Mouse (Mus musculus) olfactory bulb, adult 2 months (tissue): ENCODE data around the gene Cfap157. TPM values are rescaled to one million over a fixed set of nuclear protein-coding genes. Genes with fewer than 3 reads are reported as not detected.
A peak's percentile ranks its signal among the peaks of the same experiment; 100 is the strongest.

ENCODE experiments used
- H3K27ac ChIP-seq: fragments of 200-500 bp; 2 replicates; pipeline ENCODE4 v1.5.1; 2012; ENCODE audit warnings: low read depth, low read length; ENCODE audit not compliant: insufficient read depth
- H3K4me1 ChIP-seq: fragments of 200-500 bp; 2 replicates; pipeline ENCODE4 v1.6.1; 2012; ENCODE audit warnings: low read length; ENCODE audit not compliant: control insufficient read depth, insufficient read depth
- H3K4me3 ChIP-seq: fragments of 200-500 bp; 2 replicates; pipeline ENCODE4 v1.5.1; 2012; ENCODE audit warnings: mild to moderate bottlenecking, low read depth, low read length, moderate library complexity; ENCODE audit not compliant: insufficient read depth
- CTCF ChIP-seq: fragments of 200-500 bp; IDR thresholded peaks from 2 replicates; pipeline ENCODE4 v1.5.1; 2012; ENCODE audit warnings: low read depth, mild to moderate bottlenecking, low read length, moderate library complexity; ENCODE audit not compliant: insufficient read depth
- POLR2A ChIP-seq: fragments of 200-500 bp; IDR thresholded peaks from 2 replicates; pipeline ENCODE4 v1.6.1; 2012; ENCODE audit warnings: mild to moderate bottlenecking, low read depth, low read length, moderate library complexity; ENCODE audit not compliant: insufficient read depth
- WGBS: fragments of 180-500 bp; shearing (Covaris S2); methylation state at CpG from one replicate; pipeline ENCODE4 v1.1.7; 2018; 5-methylcytosine and 5-hydroxymethylcytosine counted together
- polyA plus RNA-seq: library from polyadenylated mRNA; stranded (reverse); fragments of >200 nt; gene quantifications from 2 replicates; pipeline ENCODE4 v1.2.4, GENCODE M21; 2012; ENCODE audit warnings: low replicate concordance; ENCODE audit not compliant: missing spikeins, insufficient read depth, insufficient read length

Cfap157 gene
- polyA plus RNA-seq, 1 experiment = not detected

GRCm38 (mm10) chr2:32781710-32782109 lies 2.5 kb downstream of the Cfap157 start:
- WGBS = 83% methylated on average over 6 of the region's 6 CpGs

GRCm38 (mm10) chr2:32779714-32780113 lies 4.5 kb downstream of the Cfap157 start:
- Histone ChIP-seq H3K4me3 (no peak overlapping the region), H3K27ac (no peak overlapping the region), H3K4me1 (peaks cover 23% of the 10 kb centered on the region)
- 94% methylated on average over 6 of the region's 6 CpGs for WGBS
- no peak for TF ChIP-seq CTCF
- no peak for TF ChIP-seq POLR2A

More at GRCm38 (mm10) chr2:32781710-32782109, 2.5 kb downstream of the Cfap157 start:
- TF ChIP-seq CTCF (no peak), POLR2A (no peak)
- H3K4me1 ChIP-seq = peaks cover 17% of the 10 kb centered on the region
- no peak overlapping the region for H3K4me3 ChIP-seq
- H3K27ac ChIP-seq = no peak overlapping the region

GRCm38 (mm10) chr2:32779131-32779530 lies 5.1 kb downstream of the Cfap157 start:
- WGBS = 14% methylated on average over 8 of the region's 8 CpGs

DNA sequence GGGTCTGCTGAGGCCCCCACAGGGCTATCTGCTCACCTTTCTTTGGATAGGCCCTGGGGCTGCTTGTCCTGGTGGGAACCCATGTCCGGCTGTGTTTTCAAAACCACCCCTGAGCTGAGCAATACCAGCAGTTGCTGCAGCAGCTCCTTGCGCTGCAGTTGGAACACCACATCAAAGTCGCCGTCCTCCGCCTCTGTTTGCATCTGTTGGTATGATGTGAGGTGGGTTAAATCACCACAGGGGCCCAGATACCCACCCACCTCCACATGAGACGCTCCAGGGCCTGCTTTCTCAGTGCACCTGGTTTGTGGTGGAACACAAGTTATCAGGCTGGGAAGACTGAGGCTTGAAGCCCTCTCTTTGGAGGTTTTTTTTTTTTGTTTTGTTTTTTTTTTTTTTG lies 6.1 kb downstream of the Cfap157 start:
- H3K4me1 ChIP-seq = peaks cover 19% of the 10 kb centered on the region
- no peak for TF ChIP-seq POLR2A
- TF ChIP-seq CTCF = no peak
- no peak overlapping the region for H3K4me3 ChIP-seq
- 93% methylated on average over 6 of the region's 6 CpGs for WGBS
- H3K27ac ChIP-seq = no peak overlapping the region

More at GRCm38 (mm10) chr2:32779131-32779530, 5.1 kb downstream of the Cfap157 start:
- Histone ChIP-seq H3K4me1 (peaks cover 23% of the 10 kb centered on the region), H3K27ac (no peak overlapping the region), H3K4me3 (no peak overlapping the region)
- no peak for TF ChIP-seq POLR2A
- TF ChIP-seq CTCF = peak; percentile 68

DNA sequence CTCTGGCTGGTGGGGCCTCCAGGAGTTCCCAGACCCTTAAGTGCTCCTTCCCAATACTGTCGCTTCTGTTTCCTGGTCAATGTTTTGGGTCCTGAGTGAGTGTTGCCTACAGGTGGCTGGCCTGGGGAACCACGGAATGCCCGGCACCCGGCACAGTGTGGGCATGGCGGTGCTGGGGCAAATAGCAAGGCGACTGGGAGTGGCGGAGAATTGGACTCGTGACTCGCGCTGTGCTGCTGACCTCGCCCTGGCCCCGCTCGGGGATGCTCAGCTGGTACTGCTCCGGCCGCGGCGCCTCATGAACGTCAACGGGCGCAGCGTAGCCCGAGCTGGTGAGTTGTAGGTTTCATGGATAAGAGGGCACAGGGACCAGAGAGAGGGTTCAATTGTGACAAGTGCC lies 8.0 kb downstream of the Cfap157 start:
- Histone ChIP-seq H3K4me3 (peak overlapping the region; percentile 84), H3K4me1 (peaks cover 19% of the 10 kb centered on the region), H3K27ac (no peak overlapping the region)
- TF ChIP-seq POLR2A = no peak
- TF ChIP-seq CTCF = no peak
- WGBS = 18% methylated on average over 22 of the region's 22 CpGs

DNA sequence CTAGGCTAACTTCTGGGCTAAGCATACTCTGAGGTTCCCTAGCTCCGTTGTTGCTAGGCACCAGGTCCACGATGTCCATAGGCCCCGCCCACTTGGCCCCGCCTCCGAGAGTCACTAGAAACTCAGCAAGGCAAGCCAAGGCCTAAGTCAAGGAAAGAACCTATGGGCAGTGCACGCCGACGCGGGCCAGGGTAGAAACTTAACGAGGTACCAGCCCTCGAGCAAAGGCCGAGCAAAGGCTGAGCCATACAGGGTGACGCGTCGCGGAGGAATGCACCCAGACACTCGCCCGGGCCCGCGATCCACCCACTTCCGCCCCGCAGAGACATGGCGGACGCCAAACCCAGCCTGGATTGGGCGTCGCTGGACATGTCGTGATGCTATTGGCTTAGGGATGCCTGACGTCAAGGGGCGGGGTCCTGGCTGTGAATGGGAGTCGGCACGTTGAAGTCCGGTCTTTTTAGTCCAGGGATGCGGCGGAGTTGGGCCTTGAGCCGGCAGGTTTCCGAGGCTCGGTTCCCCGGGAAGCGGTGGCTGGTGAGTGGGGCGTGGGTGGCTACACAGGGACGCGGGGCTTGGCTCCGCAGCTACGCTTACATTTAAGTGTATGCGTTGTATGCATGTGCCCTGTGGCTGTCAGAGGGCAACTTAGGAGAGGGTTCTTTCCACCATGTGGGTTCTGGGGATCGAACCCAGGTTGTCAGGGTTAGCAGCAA lies 8.7 kb downstream of the Cfap157 start, which contains the start of the genes Ttc16 and Ptrh1:
Ttc16 (minus strand) TSS at position 275 of the 716 bp plus-strand sequence.
Ptrh1 (plus strand) TSS at position 428 of the 716 bp plus-strand sequence.
- peak within 1 kb of the TSS; percentile 70; the same call in 1 of the 2 replicates for H3K27ac ChIP-seq
- TF ChIP-seq POLR2A (no peak), CTCF (no peak)
- under 1% methylated on average over 46 of the region's 46 CpGs for WGBS
- H3K4me3 ChIP-seq = peak within 1 kb of the TSS; percentile 84
- H3K4me1 ChIP-seq = peaks cover 19% of the 10 kb centered on the region

DNA sequence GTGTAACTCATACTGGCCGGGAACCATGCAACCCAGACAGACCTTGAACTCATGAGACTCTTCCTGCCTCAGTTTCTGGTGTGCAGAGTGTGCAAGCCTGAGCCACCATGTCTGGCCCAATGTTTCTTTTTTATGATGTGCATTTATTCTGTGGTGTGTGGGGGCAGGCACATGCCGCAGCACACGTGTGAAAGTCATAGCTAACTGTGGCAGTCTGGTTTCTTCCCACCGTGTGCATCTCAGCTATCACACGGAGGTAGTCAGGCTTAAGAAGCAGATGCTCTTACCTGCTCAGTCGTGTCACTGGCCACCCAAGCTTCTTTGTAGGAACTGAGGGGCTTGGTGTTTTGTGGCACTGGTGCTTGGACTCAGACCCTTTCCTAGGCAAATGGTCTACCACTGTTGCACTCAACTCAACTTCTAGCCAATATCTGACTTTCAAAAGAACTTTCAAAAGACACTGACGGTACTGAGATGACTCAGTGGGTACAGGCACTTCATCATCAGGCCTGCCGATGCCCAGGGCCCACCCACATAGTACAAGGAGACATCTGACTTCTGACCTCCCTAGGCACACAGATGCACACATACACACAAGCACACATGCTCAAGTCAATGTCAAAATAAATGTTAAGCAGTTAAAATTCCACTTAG lies 11.5 kb downstream of the Cfap157 start:
- WGBS = 89% methylated on average over 8 of the region's 8 CpGs
- H3K27ac ChIP-seq = no peak overlapping the region
- peaks cover 16% of the 10 kb centered on the region for H3K4me1 ChIP-seq
- no peak overlapping the region for H3K4me3 ChIP-seq
- no peak for TF ChIP-seq CTCF
- no peak for TF ChIP-seq POLR2A

- Histone ChIP-seq H3K4me3 (no peak overlapping the region), H3K4me1 (peaks cover 16% of the 10 kb centered on the region), H3K27ac (no peak overlapping the region)
- 51% methylated on average over 12 of the region's 12 CpGs for WGBS
- no peak for TF ChIP-seq POLR2A
- no peak for TF ChIP-seq CTCF
Observed at GRCm38 (mm10) chr2:32771886-32772285, 12.3 kb downstream of the Cfap157 start.

DNA sequence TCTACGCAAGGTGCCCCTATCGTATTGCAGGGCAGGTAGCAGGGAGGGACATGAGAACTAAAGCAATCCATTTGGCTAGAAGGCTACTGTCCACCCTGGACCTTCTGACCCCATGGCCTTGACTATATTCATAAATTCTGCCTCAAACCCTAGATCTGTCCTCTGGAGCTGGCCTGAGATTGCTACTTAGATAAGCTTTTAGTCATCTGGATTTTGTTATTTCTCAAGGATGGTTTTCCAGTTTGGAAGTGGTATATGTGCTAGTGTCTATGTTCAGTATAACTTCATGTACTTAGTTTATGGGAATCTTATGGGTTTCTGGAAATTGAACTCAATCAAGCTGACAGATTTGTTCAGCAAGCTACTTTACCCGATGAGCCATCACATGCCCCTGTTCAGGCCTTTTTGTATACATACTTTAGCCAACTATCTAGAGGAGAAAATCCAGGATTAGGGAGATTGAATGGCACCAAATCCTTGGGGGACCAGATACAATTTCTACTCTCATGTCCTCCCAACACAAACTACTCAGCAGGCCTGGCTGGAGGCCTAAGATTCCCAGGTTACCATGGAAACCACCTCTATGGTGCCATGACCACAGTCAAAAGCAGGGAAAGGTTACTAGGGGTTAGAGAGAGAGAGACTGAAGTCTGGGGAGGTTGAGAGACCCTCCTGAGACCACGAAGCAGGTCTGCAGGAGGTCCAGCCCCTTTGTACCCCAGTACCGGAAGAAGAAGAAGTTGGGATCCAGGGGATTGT lies 14.7 kb downstream of the Cfap157 start:
- 67% methylated on average over 5 of the region's 5 CpGs for WGBS
- Histone ChIP-seq H3K4me3 (no peak overlapping the region), H3K27ac (no peak overlapping the region), H3K4me1 (peaks cover 3% of the 10 kb centered on the region)
- no peak for TF ChIP-seq CTCF
